Mouse (Mus musculus): ENCODE results near the gene Gm48552. TPM values are rescaled to one million over a fixed set of nuclear protein-coding genes. Genes with fewer than 3 reads are reported as not detected.

Gm48552 gene
- polyA plus RNA-seq, 1 experiment from 2014 or later: 1.4 TPM

- Histone ChIP-seq H3K4me3 (ENCODE audit: low read depth, low read length) (peak overlapping the region; percentile 10), H3K4me1 (ENCODE audit: insufficient read depth) (peaks cover 29% of the 10 kb centered on the region)
- peak; percentile 1 for ATAC-seq (ENCODE audit: insufficient read depth)
Observed at GRCm38 (mm10) chr10:81402227-81402765, 13.5 kb downstream of the Gm48552 start.

GRCm38 (mm10) chr10:81403511-81403910, 14.7 kb downstream of the Gm48552 start:
- Histone ChIP-seq H3K4me2 (no peak overlapping the region), H3K27ac (ENCODE audit: low read depth) (peak overlapping the region; percentile 88), H3K27me3 (ENCODE audit: insufficient read depth, low read length) (no peaks in the 10 kb centered on the region), H3K9ac (peak overlapping the region; percentile 1; the same call in 1 of the 2 replicates), H3K9me3 (ENCODE audit: low read depth, low read length) (no peaks in the 10 kb centered on the region), H3K4me1 (ENCODE audit: insufficient read depth) (peaks cover 41% of the 10 kb centered on the region), H3K36me3 (ENCODE audit: insufficient read depth) (peaks cover 84% of the 10 kb centered on the region), H3K4me3 (ENCODE audit: low read depth, low read length) (no peak overlapping the region)
- TF ChIP-seq CTCF (IDR thresholded peaks at IDR 0.05; ENCODE audit: low read depth): no peak
- 60% methylated on average over 10 of the region's 10 CpGs for WGBS
- no peak for ATAC-seq (ENCODE audit: insufficient read depth)
- no peak for DNase-seq

More at GRCm38 (mm10) chr10:81402227-81402765, 13.5 kb downstream of the Gm48552 start:
- Histone ChIP-seq H3K9ac (peak overlapping the region; percentile 7; the same call in 1 of the 2 replicates), H3K27ac (ENCODE audit: low read depth) (peak overlapping the region; percentile 88), H3K9me3 (ENCODE audit: low read depth, low read length) (no peaks in the 10 kb centered on the region), H3K4me2 (peak overlapping the region; percentile 46), H3K27me3 (ENCODE audit: insufficient read depth, low read length) (no peaks in the 10 kb centered on the region), H3K36me3 (ENCODE audit: insufficient read depth) (peaks cover 84% of the 10 kb centered on the region)
- TF ChIP-seq CTCF (IDR thresholded peaks at IDR 0.05; ENCODE audit: low read depth): no peak
- no peak for DNase-seq
- 15% methylated on average over 7 of the region's 7 CpGs for WGBS

DNA sequence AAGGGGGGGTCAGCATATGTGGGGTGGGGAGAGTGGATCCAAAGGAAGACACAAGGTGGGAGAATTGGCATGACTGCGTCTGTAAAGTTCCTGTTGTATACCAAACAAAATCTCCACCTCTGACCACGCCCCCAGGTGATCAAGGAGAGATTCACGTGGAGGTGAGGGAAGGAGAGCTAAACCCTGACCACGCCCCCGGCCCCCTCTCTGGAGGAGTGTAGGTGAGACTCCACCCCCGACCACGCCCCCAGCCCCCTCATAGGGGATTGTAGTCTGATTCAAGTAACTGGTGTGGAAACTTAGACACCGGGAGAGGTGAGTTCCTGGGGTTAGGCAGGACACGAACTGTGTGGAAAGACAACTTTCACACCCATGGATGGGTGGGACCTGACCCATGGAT, 15.3 kb downstream of the Gm48552 start:
- peaks cover 43% of the 10 kb centered on the region for H3K4me1 ChIP-seq (ENCODE audit: insufficient read depth)

GRCm38 (mm10) chr10:81404720-81405119, 15.9 kb downstream of the Gm48552 start:
- Histone ChIP-seq H3K27me3 (ENCODE audit: insufficient read depth, low read length) (no peaks in the 10 kb centered on the region), H3K9me3 (ENCODE audit: low read depth, low read length) (no peaks in the 10 kb centered on the region), H3K9ac (no peak overlapping the region), H3K4me2 (no peak overlapping the region), H3K4me3 (ENCODE audit: low read depth, low read length) (no peak overlapping the region), H3K36me3 (ENCODE audit: insufficient read depth) (peaks cover 83% of the 10 kb centered on the region), H3K4me1 (ENCODE audit: insufficient read depth) (peaks cover 43% of the 10 kb centered on the region), H3K27ac (ENCODE audit: low read depth) (no peak overlapping the region)
- ATAC-seq (ENCODE audit: insufficient read depth) (no peak), DNase-seq (no peak)
- WGBS: 59% methylated on average over 18 of the region's 18 CpGs
- TF ChIP-seq CTCF (IDR thresholded peaks at IDR 0.05; ENCODE audit: low read depth): no peak

More for the DNA sequence above, 15.3 kb downstream of the Gm48552 start:
- Histone ChIP-seq H3K4me2 (no peak overlapping the region), H3K9ac (no peak overlapping the region), H3K9me3 (ENCODE audit: low read depth, low read length) (no peaks in the 10 kb centered on the region), H3K27ac (ENCODE audit: low read depth) (no peak overlapping the region), H3K4me3 (ENCODE audit: low read depth, low read length) (no peak overlapping the region), H3K36me3 (ENCODE audit: insufficient read depth) (peaks cover 85% of the 10 kb centered on the region), H3K27me3 (ENCODE audit: insufficient read depth, low read length) (no peaks in the 10 kb centered on the region)
- DNase-seq: no peak
- no peak for TF ChIP-seq CTCF (IDR thresholded peaks at IDR 0.05; ENCODE audit: low read depth)
- no peak for ATAC-seq (ENCODE audit: insufficient read depth)
- 26% methylated on average over 9 of the region's 9 CpGs for WGBS

DNA sequence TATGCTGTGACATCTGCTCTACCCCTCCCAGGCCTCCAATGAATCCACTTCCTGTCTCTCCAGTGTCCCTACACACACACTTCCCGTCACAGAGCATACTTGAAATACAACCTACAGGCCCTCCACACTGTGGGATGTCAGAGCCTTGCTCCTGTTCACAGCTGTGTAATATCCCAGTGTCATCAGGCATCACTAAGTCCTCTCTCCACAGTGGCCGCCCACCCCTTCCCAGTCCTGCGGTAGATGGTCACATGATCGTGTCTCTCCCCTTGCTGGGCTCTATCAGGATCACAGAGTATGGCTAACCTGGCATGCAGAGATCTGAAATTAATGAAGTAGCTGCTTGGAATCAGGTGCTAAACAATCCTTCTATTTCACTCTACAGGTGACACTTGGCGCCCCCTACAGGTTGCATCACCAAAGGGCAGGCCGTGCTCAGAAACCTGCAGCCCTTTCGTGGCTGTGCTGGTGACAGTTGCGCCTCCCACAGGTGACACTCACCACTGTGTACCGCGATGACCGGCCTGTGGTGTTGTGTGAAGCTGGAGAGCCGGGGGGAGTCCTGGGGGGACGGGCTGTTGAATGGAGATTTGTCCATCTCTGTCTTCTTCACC, 16.9 kb downstream of the Gm48552 start:
- H3K4me2 ChIP-seq: no peak overlapping the region
- H3K9ac ChIP-seq: no peak overlapping the region
- no peaks in the 10 kb centered on the region for H3K9me3 ChIP-seq (ENCODE audit: low read depth, low read length)
- no peak overlapping the region for H3K27ac ChIP-seq (ENCODE audit: low read depth)
- H3K27me3 ChIP-seq (ENCODE audit: insufficient read depth, low read length): no peaks in the 10 kb centered on the region
- H3K4me3 ChIP-seq (ENCODE audit: low read depth, low read length): no peak overlapping the region
- no peak for ATAC-seq (ENCODE audit: insufficient read depth)
- peaks cover 43% of the 10 kb centered on the region for H3K4me1 ChIP-seq (ENCODE audit: insufficient read depth)
- DNase-seq: peak; percentile 63
- peaks cover 73% of the 10 kb centered on the region for H3K36me3 ChIP-seq (ENCODE audit: insufficient read depth)
- peak; percentile 74 for TF ChIP-seq CTCF (IDR thresholded peaks at IDR 0.05; ENCODE audit: low read depth)
- 48% methylated on average over 13 of the region's 13 CpGs for WGBS

DNA sequence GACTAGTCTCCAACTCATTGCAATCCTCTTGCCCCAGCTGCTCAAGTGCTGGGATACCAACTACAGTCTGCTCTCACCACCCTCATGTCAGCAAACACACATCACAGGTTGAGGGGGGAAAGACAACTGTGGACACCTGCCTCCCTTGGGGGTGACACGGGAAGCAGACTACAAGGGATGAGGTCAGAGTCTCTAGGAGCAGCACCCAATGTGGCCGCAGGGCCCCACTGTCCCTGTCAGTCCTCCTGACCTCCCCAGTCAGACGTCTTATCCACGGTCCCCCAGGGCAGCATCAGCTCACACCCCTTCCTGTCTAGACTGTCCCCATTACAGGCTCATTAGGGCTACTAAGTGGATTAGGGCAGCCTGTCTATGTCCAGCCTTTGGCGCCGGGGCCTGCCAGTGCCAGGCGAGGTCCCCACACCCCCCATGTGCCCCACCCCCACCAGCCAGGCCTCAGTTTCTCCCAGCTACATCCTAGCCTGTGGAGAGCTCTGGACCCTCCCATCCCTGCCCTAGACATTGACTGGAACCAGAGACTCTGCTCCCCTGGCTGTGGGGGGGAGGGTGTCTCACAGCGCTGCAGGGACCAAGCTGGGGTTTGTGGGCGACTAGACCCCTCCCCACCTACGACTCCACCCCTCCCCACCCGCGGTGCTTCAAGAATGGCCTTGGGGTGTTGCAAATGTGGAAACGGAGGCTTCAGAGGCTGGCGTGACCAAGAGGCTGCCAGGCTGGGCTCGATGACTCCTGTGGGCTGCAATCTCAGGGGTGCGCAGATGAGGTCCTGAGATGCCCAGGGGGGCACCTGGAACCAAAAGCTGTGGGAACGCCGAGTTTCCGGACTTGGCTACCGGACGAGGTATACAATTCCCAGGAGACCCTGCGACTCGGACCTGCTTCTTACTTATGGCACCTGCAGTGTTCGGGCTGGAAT, 18.0 kb downstream of the Gm48552 start:
- WGBS: 38% methylated on average over 24 of the region's 24 CpGs

More for the DNA sequence above, 18.0 kb downstream of the Gm48552 start:
- H3K36me3 ChIP-seq (ENCODE audit: insufficient read depth): peaks cover 67% of the 10 kb centered on the region
- H3K4me2 ChIP-seq: peak overlapping the region; percentile 56
- peak overlapping the region; percentile 27 for H3K4me3 ChIP-seq (ENCODE audit: low read depth, low read length)
- peak overlapping the region; percentile 36; the same call in 1 of the 2 replicates for H3K27ac ChIP-seq (ENCODE audit: low read depth)
- DNase-seq (no peak), ATAC-seq (ENCODE audit: insufficient read depth) (no peak)
- peak overlapping the region; percentile 38; the same call in 1 of the 2 replicates for H3K9ac ChIP-seq
- TF ChIP-seq CTCF (IDR thresholded peaks at IDR 0.05; ENCODE audit: low read depth): no peak
- H3K4me1 ChIP-seq (ENCODE audit: insufficient read depth): peaks cover 45% of the 10 kb centered on the region
- no peaks in the 10 kb centered on the region for H3K27me3 ChIP-seq (ENCODE audit: insufficient read depth, low read length)
- H3K9me3 ChIP-seq (ENCODE audit: low read depth, low read length): no peaks in the 10 kb centered on the region
